Mouse (Mus musculus) small intestine, adult 2 months (tissue): Measurements from ENCODE around the gene Wiz.

Source experiments
- CTCF ChIP-seq: fragments of 200-500 bp; IDR thresholded peaks from 2 replicates; pipeline ENCODE4 v1.5.1; 2012; ENCODE audit warnings: low read depth, mild to moderate bottlenecking, control low read depth, inconsistent platforms, low read length, moderate library complexity, mixed read lengths; ENCODE audit not compliant: insufficient replicate concordance, insufficient read length; ENCODE audit errors: extremely low read depth
- POLR2A ChIP-seq: fragments of 200-500 bp; IDR thresholded peaks from 2 replicates; pipeline ENCODE4 v1.6.1; 2012; ENCODE audit warnings: low read depth, mild to moderate bottlenecking, control low read depth, inconsistent platforms, low read length, moderate library complexity

DNA sequence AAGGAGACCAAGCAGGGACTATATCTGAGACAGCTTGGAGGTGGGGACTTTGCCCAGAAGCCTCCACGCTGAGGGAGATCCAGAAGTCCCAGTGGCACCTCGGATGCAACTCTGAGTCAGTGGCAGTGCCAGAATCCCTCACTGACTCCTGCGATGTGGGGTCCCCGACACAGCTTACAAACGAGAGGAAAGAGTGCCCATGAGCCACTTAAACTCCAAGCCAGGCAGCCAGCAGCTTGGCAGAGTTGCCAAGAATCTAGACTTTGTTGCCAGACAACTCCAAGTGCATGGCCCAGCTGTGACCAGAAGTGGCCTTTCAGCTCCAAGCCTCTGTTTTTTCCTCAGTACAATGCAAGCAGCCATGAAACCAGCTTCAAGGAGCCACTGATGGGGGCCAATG lies 5.6 kb downstream of the Wiz start:
- TF ChIP-seq CTCF, result no peak
- no peak for TF ChIP-seq POLR2A
